Mouse (Mus musculus): ENCODE measurements around the gene Arcn1.

DNA sequence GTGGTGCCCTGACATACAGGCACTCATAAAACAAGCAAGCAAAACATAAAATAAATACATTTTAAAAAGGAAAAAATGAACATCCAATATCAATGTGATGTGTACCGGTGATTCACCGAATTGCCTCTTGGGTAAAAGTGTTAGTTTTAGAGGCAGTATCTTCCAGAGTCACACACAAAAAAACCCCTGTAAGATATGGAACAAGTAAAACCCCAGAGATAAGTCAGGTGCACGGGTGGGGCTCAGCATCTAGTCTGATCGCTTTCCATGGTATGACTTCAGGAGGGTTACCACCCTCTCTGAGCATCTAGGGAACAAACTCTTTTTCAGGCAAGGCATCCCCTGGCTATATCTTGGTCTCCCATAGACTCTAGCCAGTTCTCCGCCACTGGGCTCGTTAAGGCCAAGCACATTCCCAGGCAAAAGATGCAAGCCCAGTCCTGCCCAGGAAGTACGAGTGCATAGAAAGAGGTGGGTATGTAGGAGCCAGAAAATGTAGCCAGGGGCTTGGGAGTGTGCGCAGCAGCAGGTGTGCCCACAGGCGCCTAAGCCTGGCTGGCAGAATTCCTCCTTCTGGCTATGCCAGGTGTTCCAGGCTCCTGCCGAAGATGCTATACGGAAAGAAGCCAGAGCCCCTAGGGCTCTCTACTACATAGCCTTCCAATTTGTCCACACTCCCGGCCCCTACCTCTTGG, 48.6 kb downstream of the Arcn1 start:
- TF ChIP-seq CTCF (IDR thresholded peaks at IDR 0.05; ENCODE audit: borderline replicate concordance, extremely low read depth, insufficient read depth, insufficient read length): no peak
- no peak for TF ChIP-seq POLR2A (IDR thresholded peaks at IDR 0.05; ENCODE audit: borderline replicate concordance, extremely low read depth, insufficient read depth, insufficient read length, poor library complexity, severe bottlenecking)

Measured in brain, embryonic 14.5 days (tissue).